Mouse (Mus musculus): ENCODE measurements around the gene Alx3.

Alx3 gene

DNA sequence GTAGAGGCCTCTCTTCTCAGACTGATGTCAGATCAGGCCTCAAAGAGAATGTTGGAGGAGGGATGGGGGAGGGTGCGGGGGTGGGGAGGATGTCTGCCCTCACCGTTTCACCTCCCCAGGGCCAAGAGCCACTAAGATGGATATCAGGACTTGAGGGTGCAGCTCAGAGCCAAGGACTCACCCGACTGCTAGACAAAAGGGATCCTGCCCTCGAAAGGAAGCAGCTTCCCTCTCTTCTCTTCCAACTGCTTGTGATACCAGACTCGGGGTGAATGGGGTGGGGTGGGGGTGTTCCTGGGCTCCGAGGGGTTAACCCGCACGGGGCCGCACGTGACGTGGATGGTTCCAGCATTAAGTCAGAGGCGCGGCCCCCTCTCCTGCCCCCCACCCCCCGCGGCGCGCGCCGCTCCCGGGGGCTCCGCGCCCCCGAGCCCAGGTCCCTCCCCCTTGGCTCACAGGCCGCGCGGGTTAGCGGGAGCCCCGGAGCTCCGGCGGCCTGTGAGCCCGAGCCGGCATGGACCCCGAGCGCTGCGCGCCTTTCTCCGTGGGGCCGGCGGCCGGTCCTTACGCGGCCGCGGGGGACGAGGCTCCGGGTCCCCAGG lies at the start of gene Alx3:
Gene Alx3 (plus strand): TSS at position 370 of the 602 bp plus-strand sequence.
- DNase-seq (ENCODE audit: low spot score in 2 of 2) = no peak

DNA sequence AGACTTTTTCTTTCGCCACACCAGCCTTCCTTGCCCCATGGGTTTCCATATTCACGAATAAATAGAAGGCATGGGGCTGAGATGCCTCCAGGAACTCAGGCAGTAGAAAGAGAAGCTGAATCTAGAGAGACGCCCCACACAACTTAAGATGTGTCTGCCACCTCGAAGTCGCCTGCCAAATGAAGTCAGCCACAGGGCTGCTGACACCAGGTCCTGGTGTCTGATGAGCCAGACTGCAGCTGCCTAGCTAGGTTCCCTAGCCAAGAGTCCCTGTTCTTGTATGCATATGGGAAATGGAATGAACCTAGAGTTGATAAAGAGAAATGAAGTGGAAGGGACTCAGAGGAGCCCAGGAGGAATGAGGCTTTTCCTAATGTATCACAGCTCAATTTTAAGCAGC lies 49.6 kb upstream of the Alx3 start:
- no peak for DNase-seq (ENCODE audit: low spot score in 2 of 2)

DNA sequence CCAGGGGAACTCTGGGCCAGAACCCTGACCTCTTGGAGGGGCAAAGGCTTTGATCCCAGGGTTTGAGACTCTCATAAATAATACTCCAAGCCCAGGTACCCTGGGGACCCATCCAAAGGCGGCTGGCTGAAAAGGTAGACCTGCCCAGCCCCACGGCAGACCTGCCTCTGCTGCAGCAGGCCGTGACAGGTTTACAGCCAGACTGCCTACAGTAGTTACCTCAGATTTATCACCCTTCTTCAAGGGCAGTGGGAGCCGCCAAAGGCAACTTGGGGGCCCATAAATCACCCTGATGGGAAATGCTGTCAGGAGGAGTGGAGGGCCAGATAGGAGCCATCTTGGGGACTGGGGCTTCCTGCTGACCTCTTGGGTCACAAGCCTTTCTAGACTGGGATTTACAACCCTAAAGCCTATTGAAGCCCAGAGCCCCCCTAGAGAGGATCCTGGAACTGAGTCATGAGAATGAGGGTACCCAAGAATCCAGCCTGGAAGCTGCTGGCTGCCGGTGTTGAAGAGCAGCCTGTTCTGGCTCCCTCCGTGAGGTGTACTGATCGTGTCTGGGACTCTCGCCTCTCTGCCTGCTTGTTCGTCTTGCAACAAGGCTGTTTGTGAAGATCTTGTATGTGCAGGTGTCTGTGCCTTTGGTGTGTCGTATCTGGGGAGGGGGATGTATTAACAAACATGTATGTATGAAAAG lies 49.0 kb upstream of the Alx3 start:
- no peak for DNase-seq (ENCODE audit: low spot score in 2 of 2)

DNA sequence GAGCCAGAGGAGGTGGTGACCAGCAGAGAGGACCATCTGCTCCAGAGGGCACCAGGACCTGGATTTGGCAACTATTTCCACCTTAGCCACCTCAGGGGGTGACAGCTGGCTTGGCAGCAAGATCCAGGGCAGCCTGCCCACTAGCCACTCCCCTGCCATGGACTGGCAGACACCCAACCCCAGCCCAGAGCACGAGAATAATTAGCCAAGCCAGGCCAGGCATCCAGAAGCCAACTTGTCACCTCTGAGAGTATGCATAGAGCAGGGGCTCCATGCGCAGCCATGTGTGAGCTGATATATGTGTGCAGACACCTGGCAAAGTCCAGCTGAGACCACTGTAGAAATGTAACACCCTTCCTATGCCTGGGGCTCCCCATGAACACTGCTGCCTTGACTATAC lies 47.9 kb upstream of the Alx3 start:
- DNase-seq (ENCODE audit: low spot score in 2 of 2) = no peak

DNA sequence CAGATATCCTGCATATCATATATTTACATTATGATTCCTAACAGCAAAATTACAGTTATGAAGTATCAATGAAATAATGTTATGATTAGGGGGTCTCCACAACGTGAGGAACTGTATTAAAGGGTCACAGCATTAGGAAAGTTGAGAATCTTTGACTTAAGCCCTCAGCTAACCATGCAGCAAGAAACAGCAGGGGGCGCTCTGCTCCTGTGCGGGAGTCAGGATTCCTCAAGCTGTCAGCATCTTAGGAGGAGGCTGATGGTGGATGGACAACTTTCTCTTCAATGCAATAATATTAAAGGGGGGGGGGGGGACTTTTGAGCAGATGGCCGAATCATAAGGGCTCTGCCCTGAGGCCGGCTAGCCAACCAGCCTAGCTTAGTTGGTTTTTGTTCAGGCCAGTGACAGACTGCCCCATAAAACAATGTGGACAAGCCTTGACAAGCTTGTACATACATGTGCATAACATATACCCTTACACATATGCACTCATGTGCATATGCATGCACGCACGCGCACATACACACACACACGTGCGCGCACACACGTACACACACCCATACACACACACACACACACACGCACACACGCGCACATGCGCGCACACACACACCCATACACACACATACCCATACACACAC lies 44.3 kb upstream of the Alx3 start:
- DNase-seq (ENCODE audit: low spot score in 2 of 2) = peak in 1 of 2 experiments; percentile 62

DNA sequence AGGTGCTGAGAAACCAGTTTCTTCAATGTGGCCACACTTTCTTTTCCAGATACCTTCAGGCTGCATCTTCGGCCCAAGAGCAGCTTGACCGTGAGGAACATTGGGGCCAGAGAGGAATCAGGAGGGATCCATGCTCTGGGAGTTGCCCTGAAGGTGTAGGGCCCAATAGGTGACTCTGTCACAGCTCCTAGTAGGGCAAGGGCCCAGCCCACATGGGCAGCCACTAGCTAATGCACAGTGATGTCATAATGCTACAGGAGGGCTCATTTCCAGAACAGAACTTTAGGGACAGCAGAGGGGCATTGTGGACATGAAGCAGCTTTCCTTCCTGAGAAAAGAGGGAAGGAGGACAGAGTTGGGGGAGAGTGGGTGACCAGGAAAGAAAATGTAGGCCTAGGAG lies 40.0 kb upstream of the Alx3 start, which contains the start of gene Ubl4b:
Gene Ubl4b (minus strand): TSS at position 232 of the 400 bp plus-strand sequence.
- no peak for DNase-seq (ENCODE audit: low spot score in 2 of 2)

DNA sequence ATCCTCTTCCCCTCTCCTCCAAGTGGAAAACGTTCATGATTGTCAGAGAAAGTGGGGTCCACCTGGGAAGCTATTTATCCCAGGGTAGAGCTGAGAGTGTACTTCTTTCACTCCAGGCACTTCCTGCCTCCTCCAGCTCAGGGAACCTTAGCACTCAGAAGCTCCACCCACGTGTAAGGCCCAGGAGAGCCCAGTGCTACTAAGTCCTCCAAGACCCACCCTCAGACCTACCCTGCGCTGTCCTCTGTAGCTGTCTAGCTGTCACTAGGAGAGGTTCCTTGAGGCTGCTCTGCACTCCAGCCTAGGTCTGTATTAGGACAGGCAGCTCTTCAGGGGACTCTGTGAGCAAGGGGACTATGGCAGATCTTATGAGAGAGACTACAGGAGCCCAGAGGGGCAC lies 36.1 kb upstream of the Alx3 start:
- no peak for DNase-seq (ENCODE audit: low spot score in 2 of 2)

DNA sequence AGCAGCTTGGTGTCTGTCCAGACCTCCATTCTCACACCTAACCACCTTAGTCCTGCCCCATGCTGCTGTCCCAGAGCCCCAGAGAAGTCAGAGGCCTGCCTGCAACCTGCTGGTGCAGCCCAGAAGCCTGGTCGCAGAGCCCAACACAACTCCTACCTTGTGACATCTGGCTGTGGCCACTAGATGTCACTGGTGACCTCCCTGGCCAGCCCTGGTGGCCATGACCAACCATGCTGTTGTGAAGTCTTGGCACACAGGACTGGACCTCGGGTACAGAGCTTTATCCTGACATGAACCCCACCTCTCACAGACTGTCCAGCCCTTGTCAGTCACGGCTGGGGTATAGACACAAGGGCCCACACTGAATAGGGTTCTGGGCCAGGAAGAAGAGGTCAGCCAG lies 35.6 kb upstream of the Alx3 start:
- peak in 1 of 2 experiments; percentile 58 for DNase-seq (ENCODE audit: low spot score in 2 of 2)

DNA sequence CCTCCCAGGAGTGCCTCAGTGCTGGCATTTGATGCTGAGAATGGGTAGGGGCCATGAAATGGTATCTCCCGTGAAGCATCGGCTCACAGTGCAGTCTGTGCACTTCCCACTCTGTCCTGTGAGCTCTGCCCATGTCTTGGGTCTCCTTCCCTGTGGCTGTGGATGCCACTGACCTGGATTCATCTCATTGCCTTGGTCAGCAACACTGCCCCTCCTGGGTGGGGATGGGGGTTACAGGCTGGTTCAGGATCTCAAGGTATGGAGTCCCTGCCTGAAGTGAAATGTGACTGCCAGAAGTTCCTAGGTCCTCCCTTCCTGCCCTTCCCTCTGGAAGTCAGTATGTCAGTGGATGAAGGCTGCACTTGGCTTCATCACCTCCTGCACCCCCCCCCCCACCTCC lies 32.7 kb upstream of the Alx3 start:
- no peak for DNase-seq (ENCODE audit: low spot score in 2 of 2)

DNA sequence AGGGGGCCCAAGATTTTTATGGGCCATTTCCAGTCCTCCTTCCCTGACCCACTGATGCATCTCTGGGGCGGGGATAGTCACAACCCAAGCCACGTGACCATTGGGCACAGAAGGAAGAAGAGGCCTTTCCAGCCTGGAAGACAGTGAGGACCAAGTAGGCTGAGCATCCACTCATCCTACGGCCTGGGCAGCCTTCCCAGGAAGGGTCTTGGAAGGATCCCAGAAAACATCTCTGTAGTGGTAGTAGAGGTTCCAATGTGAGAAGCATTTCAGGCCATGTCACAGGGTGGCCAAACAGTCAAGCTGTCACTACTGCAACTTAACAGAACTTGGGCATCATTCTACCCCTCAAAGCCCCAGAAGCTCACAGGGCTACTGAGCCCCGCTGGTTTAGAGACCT lies 32.2 kb upstream of the Alx3 start:
- no peak for DNase-seq (ENCODE audit: low spot score in 2 of 2)

DNA sequence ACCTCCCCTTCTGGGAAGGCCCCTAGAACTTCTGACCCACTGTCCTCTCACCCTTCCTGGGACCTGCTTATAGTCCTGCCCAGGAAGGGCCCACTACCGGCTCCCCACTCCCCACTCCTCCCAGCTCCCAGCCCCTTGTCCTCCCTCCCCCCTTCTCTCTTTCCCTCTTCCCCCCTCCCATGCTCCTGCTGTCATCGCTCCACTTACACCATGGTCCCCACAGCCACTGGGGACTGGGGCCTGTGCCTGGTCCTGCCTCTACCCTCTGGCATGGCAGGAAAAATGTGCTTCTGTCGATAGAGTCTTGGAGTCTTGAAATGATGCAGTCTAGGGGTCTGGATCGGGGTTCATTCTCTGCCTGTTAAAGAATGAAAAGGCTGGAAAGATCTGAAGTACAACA lies 31.0 kb upstream of the Alx3 start:
- DNase-seq (ENCODE audit: low spot score in 2 of 2) = no peak

DNA sequence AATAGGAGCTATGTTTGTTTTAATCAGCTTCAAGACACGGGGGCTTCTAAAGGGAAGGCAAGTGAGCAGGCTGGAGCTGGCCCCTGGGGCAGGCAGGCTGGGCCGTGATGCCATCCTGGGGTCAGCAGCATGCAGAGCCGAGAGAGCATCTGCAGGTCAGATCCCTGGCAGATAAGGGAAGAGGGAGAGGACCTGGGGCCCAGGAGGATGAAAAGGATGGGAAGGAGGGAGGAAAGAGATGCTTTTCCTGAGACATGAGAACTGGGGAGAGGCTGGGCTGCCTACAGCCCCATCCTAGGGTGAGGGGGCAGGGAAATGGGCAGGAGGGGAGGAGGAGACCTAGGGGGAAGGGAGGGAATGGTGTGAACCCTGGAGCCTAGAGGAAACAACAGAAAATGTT lies 29.5 kb upstream of the Alx3 start:
- no peak for DNase-seq (ENCODE audit: low spot score in 2 of 2)

DNA sequence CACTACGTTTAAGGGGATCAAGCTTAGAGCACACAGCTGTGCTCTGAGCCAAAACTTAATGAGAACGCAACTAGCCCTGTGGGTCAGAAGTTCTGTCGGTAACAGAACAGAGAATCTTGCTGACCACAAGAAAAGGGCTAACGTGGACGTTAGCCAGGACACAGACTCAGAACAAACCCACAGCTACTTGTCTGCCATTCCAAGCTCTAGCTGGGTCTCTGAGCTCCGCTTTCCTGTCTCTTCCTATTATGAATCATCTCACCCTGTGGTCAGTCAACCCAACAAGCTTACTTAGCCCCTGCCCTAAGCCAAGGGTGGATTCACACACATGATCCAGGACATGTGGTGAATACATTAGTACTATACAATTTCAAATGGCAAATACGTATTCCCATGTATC lies 27.1 kb upstream of the Alx3 start:
- no peak for DNase-seq (ENCODE audit: low spot score in 2 of 2)

DNA sequence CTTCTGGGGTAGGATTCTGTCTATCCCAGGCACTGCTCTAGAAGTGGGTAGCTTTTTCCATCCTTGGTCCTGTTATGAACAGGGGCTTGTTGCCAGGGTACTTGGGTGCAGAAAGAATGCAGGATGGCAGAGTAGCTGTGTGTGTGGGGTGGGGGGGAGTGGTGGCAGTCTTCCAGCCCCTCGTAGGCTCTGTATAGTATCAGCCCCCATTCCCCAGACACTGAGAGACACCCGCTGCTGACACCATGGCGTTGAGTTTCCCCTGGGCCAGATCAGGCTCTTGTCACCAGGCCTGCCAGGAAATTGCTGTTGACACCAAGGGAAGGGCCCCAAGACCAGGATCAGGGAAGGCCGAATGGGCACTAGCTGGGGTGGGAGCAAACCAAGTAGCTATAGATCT lies 26.1 kb upstream of the Alx3 start:
- DNase-seq (ENCODE audit: low spot score in 2 of 2) = no peak

DNA sequence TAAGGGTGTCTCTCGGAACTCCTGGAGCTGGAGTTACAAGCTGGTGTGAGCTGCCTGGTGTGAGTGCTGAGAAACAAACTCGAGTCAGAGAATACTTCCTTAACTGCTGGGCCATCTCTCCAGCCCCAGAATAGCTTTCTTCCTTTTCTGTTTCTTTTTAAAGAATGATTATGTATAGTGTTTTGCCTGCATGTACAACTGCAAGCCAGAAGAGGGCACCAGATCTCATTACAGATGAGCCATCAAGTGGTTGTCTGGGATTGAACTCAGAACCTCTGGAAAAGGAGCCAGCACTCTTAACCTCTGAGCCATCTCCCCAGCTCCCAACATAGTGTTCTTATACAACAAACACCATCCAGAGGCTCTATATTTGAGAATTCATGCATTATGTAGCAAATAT lies 23.6 kb upstream of the Alx3 start:
- DNase-seq (ENCODE audit: low spot score in 2 of 2) = no peak

DNA sequence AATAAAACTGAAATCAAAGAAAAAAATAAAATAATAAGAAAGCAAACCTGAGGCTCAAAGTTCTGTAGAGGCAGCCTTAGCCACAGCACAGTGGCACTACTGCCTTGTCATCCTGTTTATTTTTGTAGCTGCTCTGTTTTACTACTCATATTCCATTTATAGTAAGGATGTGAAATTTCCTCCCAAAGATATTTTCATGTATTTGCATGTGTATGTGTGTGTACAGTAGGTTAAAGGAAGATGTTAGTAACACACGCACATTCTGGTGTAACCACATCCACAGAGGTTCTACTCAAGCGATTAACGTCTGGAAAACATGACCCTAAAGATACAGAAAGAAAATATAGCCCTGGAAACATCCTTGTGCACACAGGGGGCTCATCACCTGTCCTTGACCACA lies 18.0 kb upstream of the Alx3 start:
- no peak for DNase-seq (ENCODE audit: low spot score in 2 of 2)

DNA sequence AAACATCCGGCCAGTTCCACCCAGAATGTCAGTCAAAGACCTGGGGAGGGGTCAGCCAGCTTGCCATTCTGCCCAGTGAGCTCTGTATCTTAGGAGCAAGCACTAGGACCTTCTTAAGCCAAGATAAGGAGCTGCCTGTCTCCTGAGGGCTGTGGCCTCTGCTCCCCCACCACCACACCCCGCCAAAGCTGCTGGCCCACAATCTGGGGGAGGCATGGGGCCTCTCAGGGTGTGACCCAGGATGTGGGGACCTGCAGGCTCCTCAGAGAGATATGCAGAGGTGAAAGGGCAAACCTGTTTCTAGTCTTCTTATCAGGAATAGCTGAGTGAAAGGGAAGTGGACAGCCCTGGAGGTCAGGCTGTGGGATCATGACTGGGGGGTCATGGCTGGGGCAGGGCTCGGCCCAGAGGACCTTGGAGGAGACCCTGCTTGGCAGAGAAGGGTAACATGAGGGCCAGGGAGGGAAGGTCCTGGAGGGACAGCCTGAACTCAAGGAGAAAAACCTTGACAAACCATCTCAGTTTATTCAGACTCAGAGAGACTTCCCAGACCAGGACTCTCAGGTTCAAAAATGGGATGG lies 16.9 kb upstream of the Alx3 start:
- no peak for DNase-seq (ENCODE audit: low spot score in 2 of 2)

DNA sequence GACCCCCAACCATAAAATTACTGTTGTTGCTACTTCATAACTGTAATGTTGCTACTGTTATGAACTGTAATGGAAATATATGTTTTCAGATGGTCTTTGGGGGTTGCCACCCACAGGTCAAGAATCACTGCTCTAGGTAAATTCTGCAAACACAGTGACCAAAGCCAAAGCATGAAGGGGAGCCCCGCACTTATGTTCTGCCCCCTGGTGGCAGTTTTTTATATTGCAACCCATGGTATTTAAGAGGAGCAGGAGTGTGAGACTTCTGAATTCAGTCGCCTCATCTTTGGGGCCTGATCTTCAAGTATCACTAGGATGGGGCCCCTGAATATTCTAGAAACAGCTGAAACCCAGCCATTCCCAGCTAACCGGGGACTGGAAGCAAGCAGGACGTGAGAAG lies 15.4 kb upstream of the Alx3 start:
- DNase-seq (ENCODE audit: low spot score in 2 of 2) = peak in 1 of 2 experiments; percentile 80

DNA sequence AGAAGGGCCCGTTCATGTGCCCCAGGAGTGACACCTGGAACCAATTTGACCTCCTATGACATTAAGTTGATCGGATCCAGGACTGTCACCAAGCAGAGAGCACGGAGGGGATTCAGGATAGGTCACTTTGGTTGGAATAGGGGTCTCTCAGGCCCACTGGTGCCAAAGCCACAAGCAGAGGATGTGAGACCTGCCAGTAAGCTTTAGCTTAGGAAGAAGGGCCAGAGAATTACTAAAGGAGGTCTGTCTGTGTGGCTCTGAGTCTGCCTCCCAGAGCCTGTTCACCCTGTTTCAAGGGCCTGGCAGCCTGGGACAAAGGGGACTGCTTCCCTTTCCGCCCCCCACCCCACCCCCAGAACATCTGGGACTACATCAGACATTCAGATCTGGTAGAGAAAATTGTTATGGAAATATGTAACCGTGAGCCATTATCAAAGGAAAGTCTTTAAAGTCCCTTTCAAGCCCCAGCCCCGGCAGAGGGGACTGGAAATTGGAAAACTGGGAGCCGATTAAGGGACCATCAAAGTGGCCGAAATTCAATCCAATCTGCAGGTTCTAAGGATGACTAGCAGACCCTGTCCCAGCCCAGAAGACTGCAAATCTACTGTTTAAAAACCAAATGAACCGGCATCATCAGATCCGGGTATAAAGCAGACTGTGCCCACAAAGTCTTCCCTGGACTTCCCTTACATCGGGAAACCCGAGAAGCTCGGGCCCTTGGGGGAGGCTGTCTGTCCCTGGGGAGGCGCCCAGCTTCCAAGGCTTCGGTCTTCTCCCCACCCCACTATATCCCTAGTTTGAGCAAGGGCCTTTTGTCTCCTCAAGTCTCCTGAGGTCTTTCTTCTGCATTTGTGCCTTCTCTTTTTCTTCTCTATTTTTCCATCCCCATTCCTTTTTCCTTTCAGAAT lies 13.5 kb upstream of the Alx3 start:
- DNase-seq (ENCODE audit: low spot score in 2 of 2) = no peak

DNA sequence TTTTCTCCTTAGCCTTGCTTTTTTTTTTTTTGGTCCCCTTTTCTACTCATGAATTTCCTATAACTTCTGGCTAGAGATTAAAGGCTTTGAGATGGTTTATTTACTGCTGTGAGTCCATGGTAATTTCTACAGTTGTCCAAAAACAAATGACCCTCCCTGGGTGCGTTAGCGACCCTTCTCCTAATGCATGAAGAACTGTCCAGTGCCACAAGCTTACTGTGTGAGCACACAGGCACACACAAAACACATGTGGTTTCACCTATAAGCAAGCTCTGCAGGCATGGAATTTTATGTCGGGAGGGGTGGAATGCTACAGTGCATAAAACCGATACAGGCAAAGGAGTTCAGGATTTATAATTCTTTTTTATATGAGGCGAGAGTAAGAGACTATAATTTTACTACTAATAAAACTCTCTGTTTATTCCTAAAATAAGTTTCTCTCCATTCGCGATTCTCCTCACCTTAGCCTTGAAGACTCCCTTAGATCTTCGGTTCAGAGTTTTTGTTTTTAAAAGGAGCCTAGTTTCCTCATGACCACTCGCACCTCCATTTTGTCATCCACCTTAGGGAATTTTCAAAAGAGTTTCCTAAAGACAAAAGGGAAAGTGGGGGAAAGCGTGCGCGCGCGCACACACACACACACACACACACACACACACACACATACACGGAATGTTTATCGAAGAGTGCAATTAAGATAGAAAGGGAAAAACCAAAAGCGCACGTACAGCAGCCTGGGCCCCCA lies 12.5 kb upstream of the Alx3 start:
- DNase-seq (ENCODE audit: low spot score in 2 of 2) = no peak
